Mouse (Mus musculus) lung, embryonic 16.5 days (tissue): ENCODE data around the gene Capn12. TPM values are rescaled to one million over a fixed set of nuclear protein-coding genes. Genes with fewer than 3 reads are reported as not detected.

Experiments
- ATAC-seq: fragments of 200-750 bp; cut with Nextera tagmentation; 2 replicates; pipeline ENCODE4 v1.8.0; 2017; ENCODE audit warnings: low read depth, mild to moderate bottlenecking, moderate library complexity
- H3K27ac ChIP-seq: fragments of 300-500 bp; sonication (generic); 2 replicates; pipeline ENCODE4 v1.5.1; 2014; ENCODE audit warnings: mild to moderate bottlenecking, control low read depth, low read length
- H3K27me3 ChIP-seq: fragments of 300-500 bp; sonication (generic); 2 replicates; pipeline ENCODE4 v1.6.1; 2014; ENCODE audit warnings: low read depth, low read length, mixed read lengths; ENCODE audit not compliant: control insufficient read depth, insufficient read depth
- H3K36me3 ChIP-seq: fragments of 300-500 bp; sonication (generic); 2 replicates; pipeline ENCODE4 v1.6.1; 2014; ENCODE audit warnings: low read length; ENCODE audit not compliant: control insufficient read depth, insufficient read depth
- H3K4me1 ChIP-seq: fragments of 300-500 bp; sonication (generic); replicated peaks from 2 replicates; pipeline ENCODE4 v1.6.1; 2014; ENCODE audit warnings: low read length, mixed read lengths; ENCODE audit not compliant: control insufficient read depth, insufficient read depth
- H3K4me2 ChIP-seq: fragments of 300-500 bp; sonication (generic); 2 replicates; pipeline ENCODE4 v1.6.1; 2014; ENCODE audit warnings: low read depth, low read length, control low read depth
- H3K4me3 ChIP-seq: fragments of 300-500 bp; sonication (generic); 2 replicates; pipeline ENCODE4 v1.5.1; 2014; ENCODE audit warnings: mild to moderate bottlenecking, low read length, control low read depth
- H3K9ac ChIP-seq: fragments of 300-500 bp; sonication (generic); 2 replicates; pipeline ENCODE4 v1.6.1; 2014; ENCODE audit warnings: low read length, control low read depth
- H3K9me3 ChIP-seq: fragments of 300-500 bp; sonication (generic); 2 replicates; pipeline ENCODE4 v1.6.1; 2016; ENCODE audit warnings: low read length; ENCODE audit not compliant: control insufficient read depth
- WGBS: fragments of 180-500 bp; shearing (Covaris S2); extraction: QIAGEN DNeasy Blood & Tissue Kit; methylation state at CpG from one replicate; pipeline ENCODE4 v1.1.7; 2014; 5-methylcytosine and 5-hydroxymethylcytosine counted together
- polyA plus RNA-seq: library from polyadenylated mRNA; unstranded; fragments of >200 nt; fragmentation: Nextera tagmentation; extraction: Ambion mirVana; gene quantifications from 2 replicates; pipeline ENCODE4 v1.2.1, GENCODE M21; 2015

The Capn12 gene
- polyA plus RNA-seq, 1 experiment from 2014 or later: 0.49 TPM

DNA sequence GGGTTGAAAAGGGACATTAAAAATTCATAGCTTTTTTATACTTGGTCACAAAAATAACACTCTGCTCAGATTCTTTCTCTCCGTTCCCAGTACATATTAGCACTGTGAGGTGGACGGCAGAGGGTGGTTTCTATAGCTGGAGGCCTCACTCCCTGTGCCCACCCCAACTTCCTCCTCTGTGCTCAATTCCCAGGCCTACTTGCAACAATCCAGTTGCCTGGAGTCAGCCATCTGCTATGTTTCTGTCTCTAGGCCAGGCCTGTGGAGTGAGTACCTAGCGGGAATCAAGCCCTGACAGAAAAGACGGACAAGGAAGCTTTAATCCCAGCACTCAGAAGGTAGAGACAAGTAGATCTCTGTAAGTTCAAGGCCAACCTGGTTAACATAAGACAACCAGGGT lies 41.4 kb downstream of the Capn12 start:
- peak overlapping the region; percentile 89 for H3K27ac ChIP-seq
- H3K36me3 ChIP-seq: peaks cover 1% of the 10 kb centered on the region; the same call in 1 of the 2 replicates
- no peaks in the 10 kb centered on the region for H3K9me3 ChIP-seq
- no peaks in the 10 kb centered on the region; the same call in 1 of the 2 replicates for H3K27me3 ChIP-seq
- peaks cover 74% of the 10 kb centered on the region for H3K4me1 ChIP-seq
- 69% methylated on average over 4 of the region's 4 CpGs for WGBS
- no peak for ATAC-seq
- no peak overlapping the region for H3K4me2 ChIP-seq
- no peak overlapping the region for H3K9ac ChIP-seq
- H3K4me3 ChIP-seq: no peak overlapping the region

GRCm38 (mm10) chr7:28923865-28924291 lies 42.7 kb downstream of the Capn12 start:
- H3K4me2 ChIP-seq: peak overlapping the region; percentile 33
- peaks cover 63% of the 10 kb centered on the region for H3K4me1 ChIP-seq
- H3K4me3 ChIP-seq: no peak overlapping the region
- WGBS: 14% methylated on average over 4 of the region's 4 CpGs
- H3K36me3 ChIP-seq: no peaks in the 10 kb centered on the region
- peak overlapping the region; percentile 55 for H3K9ac ChIP-seq
- no peaks in the 10 kb centered on the region for H3K9me3 ChIP-seq
- H3K27ac ChIP-seq: peak overlapping the region; percentile 89
- H3K27me3 ChIP-seq: no peaks in the 10 kb centered on the region; the same call in 1 of the 2 replicates
- ATAC-seq: peak; percentile 51

DNA sequence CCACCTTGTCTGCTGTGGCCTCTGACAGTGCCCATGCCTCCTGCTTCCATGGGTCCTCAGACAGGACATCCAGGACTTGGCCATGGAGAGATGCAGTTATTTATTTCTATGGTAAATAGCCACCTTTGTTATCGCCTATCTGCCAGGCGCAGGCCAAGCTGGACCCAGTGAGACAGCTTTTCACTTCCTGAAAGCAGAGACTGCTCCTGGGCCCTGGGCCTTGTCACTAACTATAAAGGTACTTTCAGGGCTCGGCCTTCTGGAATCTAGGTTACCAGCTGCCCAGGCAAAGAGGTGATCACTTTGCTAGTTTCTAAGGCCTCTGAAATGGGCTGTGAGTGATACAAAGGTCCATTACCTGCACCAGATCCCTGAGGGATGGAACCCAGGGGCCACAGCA lies 43.6 kb downstream of the Capn12 start:
- 59% methylated on average over 3 of the region's 3 CpGs for WGBS
- peaks cover 61% of the 10 kb centered on the region for H3K4me1 ChIP-seq
- peak overlapping the region; percentile 89 for H3K27ac ChIP-seq
- H3K27me3 ChIP-seq: no peaks in the 10 kb centered on the region; the same call in 1 of the 2 replicates
- no peak overlapping the region for H3K4me2 ChIP-seq
- no peaks in the 10 kb centered on the region for H3K9me3 ChIP-seq
- H3K4me3 ChIP-seq: no peak overlapping the region
- H3K9ac ChIP-seq: peak overlapping the region; percentile 34
- no peaks in the 10 kb centered on the region for H3K36me3 ChIP-seq
- no peak for ATAC-seq

DNA sequence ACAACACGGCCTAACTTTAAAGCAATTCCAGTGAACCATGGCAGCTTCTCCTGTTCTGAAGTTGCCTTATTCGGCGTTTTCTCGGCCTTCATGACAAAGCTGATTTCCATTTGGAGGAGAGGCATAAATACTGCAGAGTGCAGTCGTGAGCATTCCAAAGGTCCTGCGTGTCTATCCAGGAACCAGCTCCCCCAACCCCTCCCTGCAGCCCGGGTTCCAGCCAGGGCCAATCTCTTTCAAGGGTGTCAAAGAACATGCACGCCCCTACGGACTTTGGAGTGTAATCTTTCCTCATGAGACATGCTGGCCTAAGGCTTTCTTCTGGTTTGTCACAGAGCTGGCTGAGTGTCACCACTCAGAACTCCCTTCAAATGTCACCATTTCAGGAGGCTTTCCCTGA lies 44.1 kb downstream of the Capn12 start:
- no peaks in the 10 kb centered on the region for H3K9me3 ChIP-seq
- no peak overlapping the region for H3K4me2 ChIP-seq
- no peak overlapping the region for H3K4me3 ChIP-seq
- WGBS: 16% methylated on average over 9 of the region's 9 CpGs
- H3K36me3 ChIP-seq: no peaks in the 10 kb centered on the region
- H3K27me3 ChIP-seq: no peaks in the 10 kb centered on the region; the same call in 1 of the 2 replicates
- ATAC-seq: peak; percentile 79
- H3K9ac ChIP-seq: peak overlapping the region; percentile 34
- peak overlapping the region; percentile 89 for H3K27ac ChIP-seq
- peaks cover 61% of the 10 kb centered on the region for H3K4me1 ChIP-seq

GRCm38 (mm10) chr7:28926172-28926571 lies 45.0 kb downstream of the Capn12 start:
- ATAC-seq: no peak
- H3K27ac ChIP-seq: peak overlapping the region; percentile 89
- no peaks in the 10 kb centered on the region; the same call in 1 of the 2 replicates for H3K27me3 ChIP-seq
- H3K4me1 ChIP-seq: peaks cover 67% of the 10 kb centered on the region
- H3K4me2 ChIP-seq: no peak overlapping the region
- H3K9me3 ChIP-seq: no peaks in the 10 kb centered on the region
- no peaks in the 10 kb centered on the region for H3K36me3 ChIP-seq
- peak overlapping the region; percentile 36; the same call in 1 of the 2 replicates for H3K9ac ChIP-seq
- WGBS: 45% methylated on average over 2 of the region's 2 CpGs
- no peak overlapping the region for H3K4me3 ChIP-seq

DNA sequence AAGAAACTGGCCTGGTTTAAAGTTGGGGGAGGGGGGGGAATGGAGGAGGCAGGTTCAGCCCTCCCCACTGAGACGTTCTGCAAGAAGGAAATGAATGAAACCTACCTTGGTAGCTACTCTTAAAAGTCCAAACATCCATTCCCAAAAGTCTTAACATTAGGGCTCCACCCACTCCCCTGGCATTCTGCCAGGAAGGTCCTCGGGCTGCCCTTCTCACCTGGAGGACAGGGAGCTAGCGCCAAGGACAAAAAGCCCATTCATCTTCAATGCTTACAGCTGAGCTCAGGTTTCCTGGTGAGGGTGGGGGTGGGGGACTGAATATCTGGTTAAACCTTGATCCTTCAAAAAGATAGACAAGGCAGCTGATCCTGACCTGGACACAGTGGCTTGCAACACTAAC lies 48.2 kb downstream of the Capn12 start:
- WGBS: 20% methylated on average over 3 of the region's 3 CpGs
- H3K27ac ChIP-seq: peak overlapping the region; percentile 68
- H3K4me3 ChIP-seq: no peak overlapping the region
- peak; percentile 37 for ATAC-seq
- H3K9ac ChIP-seq: no peak overlapping the region
- no peaks in the 10 kb centered on the region for H3K36me3 ChIP-seq
- H3K4me2 ChIP-seq: no peak overlapping the region
- peaks cover 56% of the 10 kb centered on the region for H3K4me1 ChIP-seq
- no peaks in the 10 kb centered on the region for H3K27me3 ChIP-seq
- H3K9me3 ChIP-seq: no peaks in the 10 kb centered on the region

DNA sequence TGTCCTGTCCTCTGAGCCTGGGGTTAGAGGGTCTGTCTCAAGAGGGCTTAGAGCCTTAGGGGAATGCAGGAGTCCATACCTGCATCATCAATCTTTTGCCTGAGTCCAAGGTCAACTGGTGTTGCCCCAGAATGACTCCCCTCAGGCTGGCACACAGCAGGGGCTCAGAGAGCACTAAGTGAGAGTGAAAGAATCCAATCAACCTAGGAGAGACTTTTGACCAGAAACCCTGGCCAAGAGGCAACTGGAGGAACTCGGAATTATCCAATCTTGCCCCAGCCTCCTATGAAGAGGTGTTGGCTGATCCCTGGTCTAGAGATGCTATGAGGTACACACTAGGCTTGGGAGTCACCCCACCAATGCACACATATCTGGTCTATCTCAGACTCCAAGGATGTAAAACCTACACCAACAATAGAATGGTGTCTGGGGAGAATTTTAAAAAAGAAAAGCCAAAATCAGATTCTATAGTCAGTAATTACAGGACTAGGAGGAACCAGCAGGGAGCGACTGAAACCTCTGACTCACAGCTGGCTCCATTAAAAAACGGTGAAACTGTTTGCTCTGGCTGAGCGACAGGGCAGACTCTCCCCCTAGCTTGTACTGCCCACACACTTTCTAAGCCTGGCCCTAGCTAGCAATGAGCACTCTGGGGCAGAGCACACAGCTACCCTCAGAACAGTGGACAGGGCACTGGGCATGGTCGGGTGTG lies 49.3 kb downstream of the Capn12 start:
- Histone ChIP-seq H3K36me3 (no peaks in the 10 kb centered on the region), H3K4me3 (no peak overlapping the region), H3K9ac (no peak overlapping the region; the same call in 1 of the 2 replicates), H3K4me2 (no peak overlapping the region), H3K9me3 (no peaks in the 10 kb centered on the region), H3K4me1 (peaks cover 48% of the 10 kb centered on the region), H3K27ac (peak overlapping the region; percentile 68), H3K27me3 (no peaks in the 10 kb centered on the region)
- 0 out of 2 replicates have a peak, but pooled peaks have one; percentile 26 for ATAC-seq
- WGBS: 35% methylated on average over 5 of the region's 5 CpGs

- Histone ChIP-seq H3K9ac (no peak overlapping the region; the same call in 1 of the 2 replicates), H3K27ac (peak overlapping the region; percentile 80), H3K27me3 (no peaks in the 10 kb centered on the region), H3K36me3 (no peaks in the 10 kb centered on the region), H3K4me3 (no peak overlapping the region), H3K4me1 (peaks cover 45% of the 10 kb centered on the region), H3K4me2 (no peak overlapping the region), H3K9me3 (no peaks in the 10 kb centered on the region)
- ATAC-seq: peak; percentile 77
- 54% methylated on average over 7 of the region's 7 CpGs for WGBS
Observed at GRCm38 (mm10) chr7:28931032-28931694, 49.9 kb downstream of the Capn12 start.

DNA sequence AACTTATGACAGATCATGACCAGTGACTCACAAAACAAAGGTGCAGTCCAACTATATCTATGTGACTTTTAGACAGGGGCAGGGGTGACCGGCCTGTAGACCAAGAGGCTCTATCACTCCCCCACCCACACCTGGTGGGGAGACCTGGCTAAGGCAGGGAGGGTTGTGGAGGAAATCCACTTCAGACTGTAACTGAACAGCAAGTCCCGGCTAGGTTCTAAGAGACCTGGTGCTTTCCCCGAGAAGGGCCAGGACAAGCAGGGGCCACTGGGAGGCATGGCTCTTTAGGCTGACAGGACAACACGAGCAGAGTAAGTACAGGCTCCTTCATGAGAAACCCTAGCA lies 50.4 kb downstream of the Capn12 start:
- H3K27ac ChIP-seq: peak overlapping the region; percentile 80
- H3K27me3 ChIP-seq: no peaks in the 10 kb centered on the region
- H3K9me3 ChIP-seq: no peaks in the 10 kb centered on the region
- no peak overlapping the region; the same call in 1 of the 2 replicates for H3K9ac ChIP-seq
- 59% methylated on average over 4 of the region's 4 CpGs for WGBS
- H3K36me3 ChIP-seq: no peaks in the 10 kb centered on the region
- H3K4me1 ChIP-seq: peaks cover 48% of the 10 kb centered on the region
- H3K4me2 ChIP-seq: no peak overlapping the region
- no peak overlapping the region for H3K4me3 ChIP-seq
- ATAC-seq: peak; percentile 26; the same call in 1 of the 2 replicates
